Mouse (Mus musculus) c-Kit-positive CD71-positive TER-119-positive erythroid progenitor cells, embryonic 14.5 days (primary cell): ENCODE measurements around the gene Proser2.

Experiments used
- DNase-seq: peaks from one replicate; pipeline ENCODE4 v3.0.0-alpha.2; 2013; ENCODE audit warnings: low spot score

Proser2 gene

GRCm38 (mm10) chr2:6071598-6072440, 58.2 kb downstream of the Proser2 start:
- DNase-seq = no peak

DNA sequence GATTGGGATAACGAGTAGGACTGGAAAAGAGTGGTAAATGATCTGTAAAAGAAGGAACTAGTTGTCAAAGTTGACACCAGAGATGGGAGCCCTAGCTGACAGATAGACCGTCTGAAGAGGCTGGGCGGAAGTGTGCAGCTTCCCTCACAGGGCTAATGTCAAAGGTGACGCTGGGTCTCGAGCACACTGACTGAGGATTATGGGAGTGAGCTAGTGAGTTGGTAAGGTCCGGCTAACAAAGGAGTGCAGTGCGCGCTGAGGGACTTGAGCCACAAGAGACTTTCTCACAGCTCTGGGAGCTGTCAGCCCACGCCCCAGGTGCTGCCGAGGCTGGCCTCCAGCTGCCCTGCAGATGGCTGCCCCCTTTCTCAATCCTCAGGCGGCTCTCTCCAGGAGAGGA, 59.1 kb downstream of the Proser2 start:
- no peak for DNase-seq

- DNase-seq = no peak
Measured at GRCm38 (mm10) chr2:6067341-6067740, 62.7 kb downstream of the Proser2 start.

DNA sequence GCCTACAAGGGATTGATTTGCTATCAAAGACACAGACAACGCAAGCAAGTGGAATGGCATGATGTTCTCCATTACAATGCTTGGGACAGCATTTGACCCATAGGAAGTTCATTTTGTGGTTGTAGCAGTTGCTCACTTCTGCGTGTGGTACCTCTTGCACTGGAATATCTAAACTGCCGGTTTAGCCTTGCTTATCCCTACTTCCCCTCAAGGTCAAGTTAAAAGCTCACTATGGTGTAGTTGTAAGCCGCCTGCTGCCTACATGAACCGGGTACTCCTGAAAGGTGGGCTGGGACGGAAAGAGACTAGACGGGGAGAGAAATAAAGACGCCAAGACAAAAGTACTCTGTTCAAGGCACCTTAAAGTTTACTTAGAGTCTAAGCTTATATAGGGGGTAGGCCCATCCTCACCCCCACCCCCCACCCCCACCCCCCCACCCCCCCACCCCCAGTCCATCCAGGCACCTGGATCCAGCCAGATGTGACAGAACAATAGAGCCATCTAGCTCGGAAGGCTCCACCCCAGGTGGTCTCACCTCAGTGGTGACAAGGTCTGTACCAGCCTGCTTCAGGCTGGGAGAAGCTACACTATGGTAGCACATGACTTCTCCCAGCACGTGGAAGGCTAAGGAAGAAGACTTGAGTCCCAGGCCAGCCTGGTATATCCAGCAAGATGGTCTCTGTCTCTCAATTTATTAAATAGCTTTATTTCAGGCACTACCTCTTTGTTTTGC, 69.8 kb downstream of the Proser2 start:
- no peak for DNase-seq

DNA sequence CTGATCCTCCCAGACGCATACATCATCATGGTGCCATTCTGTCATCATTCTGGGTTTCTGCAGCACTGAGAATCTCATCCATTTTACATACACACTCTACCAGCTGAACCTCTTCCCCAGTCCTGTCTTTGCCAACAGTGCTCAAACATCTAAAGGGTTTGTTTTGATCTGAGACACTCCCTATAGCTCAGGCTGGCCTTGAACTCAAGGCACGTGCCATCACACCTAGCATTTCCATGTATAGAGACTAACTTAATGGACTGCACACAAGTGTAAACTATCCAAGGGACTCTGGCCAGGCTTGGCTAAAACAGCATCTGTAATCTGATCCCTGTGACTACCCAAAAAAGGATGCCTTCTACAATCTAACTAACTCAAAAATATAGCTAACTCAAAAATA, 70.7 kb downstream of the Proser2 start:
- no peak for DNase-seq

DNA sequence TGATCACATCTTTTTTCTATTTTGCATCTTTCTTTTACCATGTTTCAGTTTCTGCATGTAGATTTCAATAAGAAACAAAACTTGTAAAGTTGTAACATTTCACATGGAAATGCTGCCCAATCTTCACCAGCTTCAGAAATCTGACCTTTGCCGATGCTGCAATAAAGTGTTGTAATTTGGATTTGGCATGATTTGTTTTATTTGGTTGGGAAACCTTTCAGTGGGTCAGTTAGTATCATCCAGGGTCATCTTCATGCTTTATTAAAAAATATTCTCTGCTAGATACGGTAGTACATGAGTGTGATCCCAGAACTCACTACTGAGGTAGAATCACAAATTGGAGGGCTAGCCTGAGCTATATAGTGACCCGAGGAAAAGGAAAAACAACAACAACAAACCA, 73.5 kb downstream of the Proser2 start:
- DNase-seq = no peak

DNA sequence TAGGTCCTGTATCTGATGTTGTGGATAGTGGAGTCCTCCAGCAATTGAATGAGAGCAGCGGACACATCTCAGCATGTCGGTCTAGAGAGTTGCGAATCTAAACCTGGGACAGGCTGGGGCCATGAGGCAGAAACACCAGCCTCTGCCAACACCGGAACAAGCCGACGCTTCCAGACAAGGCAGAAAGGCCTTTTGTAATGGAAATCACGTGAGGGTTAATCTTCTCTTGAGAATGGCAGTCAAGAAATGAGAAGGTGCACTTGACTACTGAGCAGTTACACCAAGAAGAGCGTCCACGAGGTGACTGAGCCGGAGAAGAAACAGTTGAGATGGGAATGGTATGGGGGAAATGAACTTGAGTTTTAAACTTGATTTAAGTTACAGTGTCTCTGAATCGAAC, 74.5 kb downstream of the Proser2 start:
- DNase-seq = no peak

DNA sequence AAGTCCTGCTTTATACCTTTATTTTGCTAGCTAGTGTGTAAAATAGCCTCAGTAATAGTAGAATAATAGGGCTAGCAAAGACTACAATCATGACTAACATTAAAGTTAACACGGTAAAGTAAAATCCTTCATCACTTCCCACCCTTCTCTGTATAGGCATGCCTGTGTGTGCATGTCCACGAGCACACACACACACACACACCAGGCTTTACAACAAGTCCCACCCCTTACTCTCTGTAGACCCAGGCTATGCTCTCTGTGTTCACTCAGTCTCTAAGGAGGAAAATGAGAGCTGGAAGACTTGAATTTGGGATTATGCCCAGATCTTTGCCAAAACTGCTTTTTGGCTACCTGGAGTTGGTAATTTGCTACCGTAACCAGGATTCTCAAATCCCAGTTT, 81.0 kb downstream of the Proser2 start:
- no peak for DNase-seq

- no peak for DNase-seq
Measured at GRCm38 (mm10) chr2:6048570-6048969, 81.4 kb downstream of the Proser2 start.
